Mouse (Mus musculus): ENCODE results near the gene Mpeg1. TPM values are rescaled to one million over a fixed set of nuclear protein-coding genes. Genes with fewer than 3 reads are reported as not detected.

Gene Mpeg1
- polyA plus RNA-seq, 1 experiment from 2014 or later = 0.63 TPM

DNA sequence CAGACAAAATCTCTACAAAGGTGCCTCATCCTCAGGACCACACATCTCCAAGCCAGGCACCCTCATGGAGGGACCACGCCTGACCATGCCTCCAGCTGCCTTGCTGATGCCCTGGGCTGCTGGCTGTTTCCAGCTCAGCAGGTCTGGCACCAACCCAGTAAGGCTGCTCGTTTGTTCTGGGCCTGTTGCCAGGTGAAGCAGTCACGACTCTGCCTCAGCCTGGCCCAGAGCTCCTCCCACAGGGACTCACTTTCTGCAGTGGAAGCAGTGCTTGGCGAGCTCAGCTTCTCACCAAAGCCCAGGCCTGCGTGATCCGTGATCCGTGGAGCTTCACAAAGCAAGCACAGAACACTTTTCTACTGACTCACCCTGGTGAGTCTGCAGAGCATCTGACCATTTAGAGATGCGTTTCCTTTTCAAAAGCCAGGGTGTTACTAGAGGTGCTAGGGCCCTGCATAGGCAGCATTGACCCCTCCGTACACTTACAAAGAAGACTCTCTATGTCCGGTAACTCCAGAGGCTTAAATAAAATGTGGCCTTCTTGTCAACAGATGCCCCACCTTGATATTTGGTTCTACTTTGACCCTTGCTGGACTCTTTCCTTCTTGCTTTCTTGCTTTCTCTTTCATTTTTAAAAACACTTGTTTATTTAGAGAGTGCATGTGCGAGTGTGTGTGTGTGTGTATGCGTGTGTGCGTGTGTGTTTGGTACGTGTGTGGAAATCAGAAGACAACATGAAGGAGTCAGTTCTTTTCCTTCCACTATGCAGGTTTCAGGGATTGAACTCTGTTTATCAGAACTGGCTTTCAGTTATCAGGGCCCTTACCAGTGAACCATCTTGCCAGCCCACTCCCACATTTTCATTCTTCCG lies 15.0 kb downstream of the Mpeg1 start:
- ATAC-seq (ENCODE audit: insufficient read depth) (peak; percentile 95), DNase-seq (peak; percentile 96)
- Histone ChIP-seq H3K27me3 (ENCODE audit: insufficient read depth, low read length) (no peaks in the 10 kb centered on the region), H3K4me1 (ENCODE audit: insufficient read depth) (peaks cover 17% of the 10 kb centered on the region), H3K4me2 (0 out of 2 replicates have a peak overlapping the region, but pooled peaks have one; percentile 7), H3K9ac (no peak overlapping the region), H3K27ac (ENCODE audit: low read depth) (peak overlapping the region; percentile 80), H3K36me3 (ENCODE audit: insufficient read depth) (peaks cover 24% of the 10 kb centered on the region; the same call in 1 of the 2 replicates), H3K4me3 (ENCODE audit: low read depth, low read length) (no peak overlapping the region), H3K9me3 (ENCODE audit: low read depth, low read length) (no peaks in the 10 kb centered on the region)
- WGBS = 46% methylated on average over 15 of the region's 15 CpGs
- no peak for TF ChIP-seq CTCF (IDR thresholded peaks at IDR 0.05; ENCODE audit: low read depth)

DNA sequence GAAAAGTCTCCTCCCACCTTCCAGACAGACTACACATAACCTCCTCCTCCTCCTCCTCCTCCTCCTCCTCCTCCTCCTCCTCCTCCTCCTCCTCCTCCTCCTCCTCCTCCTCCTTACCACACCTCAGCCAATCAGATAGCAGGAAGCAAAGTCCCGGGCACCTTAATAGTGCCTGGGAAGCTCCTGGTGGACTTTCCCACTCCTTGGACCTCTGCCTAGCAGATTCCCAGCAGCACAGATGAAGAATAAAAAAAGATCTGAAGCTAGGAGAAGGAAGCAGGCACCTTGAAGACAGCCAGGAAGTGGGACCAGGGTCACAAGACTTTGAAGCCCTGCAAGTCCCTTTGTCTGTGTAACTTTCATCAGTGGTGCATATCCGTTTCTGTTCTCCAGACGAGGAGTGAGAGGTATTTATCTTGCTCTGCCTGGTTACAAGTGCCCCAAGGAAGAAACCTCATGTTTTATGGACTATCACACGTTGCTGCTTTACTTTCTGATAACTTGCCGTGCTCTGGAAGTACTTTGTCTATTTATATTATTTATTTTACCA lies 16.2 kb downstream of the Mpeg1 start:
- peaks cover 30% of the 10 kb centered on the region for H3K36me3 ChIP-seq (ENCODE audit: insufficient read depth)
- H3K4me2 ChIP-seq = no peak overlapping the region
- DNase-seq (no peak), ATAC-seq (ENCODE audit: insufficient read depth) (no peak)
- no peaks in the 10 kb centered on the region for H3K9me3 ChIP-seq (ENCODE audit: low read depth, low read length)
- 33% methylated on average over 5 of the region's 5 CpGs for WGBS
- no peak overlapping the region for H3K9ac ChIP-seq
- no peak overlapping the region for H3K4me3 ChIP-seq (ENCODE audit: low read depth, low read length)
- TF ChIP-seq CTCF (IDR thresholded peaks at IDR 0.05; ENCODE audit: low read depth) = no peak
- H3K27ac ChIP-seq (ENCODE audit: low read depth) = no peak overlapping the region
- no peaks in the 10 kb centered on the region for H3K27me3 ChIP-seq (ENCODE audit: insufficient read depth, low read length)
- peaks cover 13% of the 10 kb centered on the region for H3K4me1 ChIP-seq (ENCODE audit: insufficient read depth)

DNA sequence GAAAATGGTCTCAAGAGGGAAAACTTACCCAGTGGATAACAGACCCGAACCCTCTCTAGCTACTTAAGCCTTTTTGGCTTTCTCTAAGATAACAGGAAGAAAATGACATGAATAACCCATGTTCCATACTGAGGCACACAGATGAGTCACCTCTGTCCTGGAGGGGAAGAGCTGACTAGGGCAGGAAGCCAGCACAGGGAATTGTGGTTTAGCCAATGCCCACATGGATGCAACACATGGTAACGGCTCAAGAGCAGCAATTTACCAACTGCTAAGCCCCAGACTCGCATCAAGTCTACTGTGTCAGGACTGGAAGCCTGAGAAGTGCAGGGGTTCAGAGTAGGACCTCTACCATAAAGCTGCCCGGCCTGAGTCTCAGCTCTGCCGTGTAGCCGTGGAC lies 17.8 kb downstream of the Mpeg1 start:
- no peak for TF ChIP-seq CTCF (IDR thresholded peaks at IDR 0.05; ENCODE audit: low read depth)
- 87% methylated on average over 6 of the region's 6 CpGs for WGBS
- H3K4me3 ChIP-seq (ENCODE audit: low read depth, low read length) = no peak overlapping the region
- H3K4me2 ChIP-seq = no peak overlapping the region
- no peak overlapping the region for H3K9ac ChIP-seq
- H3K9me3 ChIP-seq (ENCODE audit: low read depth, low read length) = no peaks in the 10 kb centered on the region
- H3K4me1 ChIP-seq (ENCODE audit: insufficient read depth) = 0 out of 2 replicates have a peak, but pooled peaks cover 8% of the 10 kb centered on the region
- H3K36me3 ChIP-seq (ENCODE audit: insufficient read depth) = peaks cover 43% of the 10 kb centered on the region
- ATAC-seq (ENCODE audit: insufficient read depth) = no peak
- no peak for DNase-seq
- no peaks in the 10 kb centered on the region for H3K27me3 ChIP-seq (ENCODE audit: insufficient read depth, low read length)
- H3K27ac ChIP-seq (ENCODE audit: low read depth) = no peak overlapping the region

DNA sequence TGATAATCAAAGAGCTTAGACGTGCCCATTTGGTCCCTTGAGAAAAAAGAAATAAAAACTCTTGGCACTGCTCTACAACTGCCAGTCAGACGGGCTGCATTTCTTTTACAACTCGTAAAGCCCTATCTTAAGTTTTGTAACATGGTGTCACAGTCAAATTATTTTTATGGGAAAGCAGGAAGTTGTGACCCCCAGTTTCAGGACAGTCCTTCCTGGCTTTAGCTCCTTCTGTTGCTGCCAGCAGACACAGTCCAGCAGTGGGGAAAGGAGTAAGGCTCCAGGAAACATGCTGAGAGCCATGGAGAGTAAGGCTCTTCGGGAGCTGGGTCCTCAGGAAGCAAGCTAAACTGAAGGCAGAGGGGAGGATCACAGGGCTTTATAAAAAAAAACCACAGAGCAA lies 23.2 kb downstream of the Mpeg1 start:
- H3K4me1 ChIP-seq (ENCODE audit: insufficient read depth) = peaks cover 21% of the 10 kb centered on the region
- H3K36me3 ChIP-seq (ENCODE audit: insufficient read depth) = peaks cover 44% of the 10 kb centered on the region
- no peak overlapping the region for H3K4me2 ChIP-seq
- H3K9ac ChIP-seq = no peak overlapping the region
- H3K27ac ChIP-seq (ENCODE audit: low read depth) = peak overlapping the region; percentile 63
- no peak for ATAC-seq (ENCODE audit: insufficient read depth)
- H3K4me3 ChIP-seq (ENCODE audit: low read depth, low read length) = no peak overlapping the region
- TF ChIP-seq CTCF (IDR thresholded peaks at IDR 0.05; ENCODE audit: low read depth) = no peak
- no peaks in the 10 kb centered on the region for H3K9me3 ChIP-seq (ENCODE audit: low read depth, low read length)
- peak; percentile 54 for DNase-seq
- H3K27me3 ChIP-seq (ENCODE audit: insufficient read depth, low read length) = no peaks in the 10 kb centered on the region
- WGBS = 44% methylated on average over 4 of the region's 4 CpGs

DNA sequence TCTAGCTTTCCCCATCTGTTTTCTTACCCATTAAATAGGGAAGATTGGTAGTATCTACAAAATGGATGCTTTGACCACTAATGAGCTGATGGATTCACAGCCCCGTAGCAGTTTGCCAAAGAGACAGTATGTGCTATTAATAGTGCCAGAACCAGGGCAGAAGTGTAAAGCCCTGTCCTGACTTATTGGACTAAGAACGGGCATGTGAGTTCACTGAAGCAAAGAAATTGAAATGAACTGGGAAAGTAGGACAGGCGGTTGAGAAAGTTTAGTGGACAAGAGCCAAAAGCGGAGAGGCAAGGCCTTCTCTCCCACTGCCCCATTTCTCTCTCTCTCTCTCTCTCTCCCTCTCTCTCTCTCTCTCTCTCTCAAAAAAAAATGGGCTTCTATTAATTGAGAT lies 23.6 kb downstream of the Mpeg1 start:
- no peaks in the 10 kb centered on the region for H3K9me3 ChIP-seq (ENCODE audit: low read depth, low read length)
- H3K27ac ChIP-seq (ENCODE audit: low read depth) = peak overlapping the region; percentile 63
- H3K4me3 ChIP-seq (ENCODE audit: low read depth, low read length) = no peak overlapping the region
- ATAC-seq (ENCODE audit: insufficient read depth) (no peak), DNase-seq (peak; percentile 43)
- H3K4me2 ChIP-seq = no peak overlapping the region
- H3K4me1 ChIP-seq (ENCODE audit: insufficient read depth) = peaks cover 21% of the 10 kb centered on the region
- peaks cover 44% of the 10 kb centered on the region for H3K36me3 ChIP-seq (ENCODE audit: insufficient read depth)
- no peaks in the 10 kb centered on the region for H3K27me3 ChIP-seq (ENCODE audit: insufficient read depth, low read length)
- no peak overlapping the region for H3K9ac ChIP-seq
- WGBS = 57% methylated on average over 4 of the region's 4 CpGs
- no peak for TF ChIP-seq CTCF (IDR thresholded peaks at IDR 0.05; ENCODE audit: low read depth)

DNA sequence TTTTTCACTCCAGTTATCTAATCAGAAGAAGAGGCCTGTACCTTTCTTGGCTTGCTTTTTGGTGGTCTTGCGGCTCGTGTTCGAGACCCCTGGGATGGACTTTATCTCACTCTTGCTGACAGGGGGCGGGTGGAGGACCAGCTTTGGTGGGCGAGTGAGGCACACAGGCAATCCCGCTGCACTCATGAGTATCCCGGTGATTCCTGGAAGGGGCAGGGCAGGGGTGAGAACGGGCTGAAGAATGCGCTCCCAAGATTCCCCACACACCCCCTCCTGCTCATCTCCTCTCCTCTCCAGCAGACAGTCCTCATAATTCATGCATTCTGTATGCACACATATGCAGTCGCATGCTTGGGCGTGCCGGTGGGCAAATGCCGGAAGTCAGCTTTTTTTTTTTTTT lies 24.6 kb downstream of the Mpeg1 start:
- Histone ChIP-seq H3K36me3 (ENCODE audit: insufficient read depth) (peaks cover 44% of the 10 kb centered on the region), H3K27me3 (ENCODE audit: insufficient read depth, low read length) (no peaks in the 10 kb centered on the region), H3K4me3 (ENCODE audit: low read depth, low read length) (no peak overlapping the region), H3K4me2 (no peak overlapping the region), H3K4me1 (ENCODE audit: insufficient read depth) (peaks cover 25% of the 10 kb centered on the region), H3K27ac (ENCODE audit: low read depth) (no peak overlapping the region), H3K9me3 (ENCODE audit: low read depth, low read length) (no peaks in the 10 kb centered on the region), H3K9ac (no peak overlapping the region)
- 61% methylated on average over 13 of the region's 13 CpGs for WGBS
- TF ChIP-seq CTCF (IDR thresholded peaks at IDR 0.05; ENCODE audit: low read depth) = no peak
- ATAC-seq (ENCODE audit: insufficient read depth) (no peak), DNase-seq (no peak)

DNA sequence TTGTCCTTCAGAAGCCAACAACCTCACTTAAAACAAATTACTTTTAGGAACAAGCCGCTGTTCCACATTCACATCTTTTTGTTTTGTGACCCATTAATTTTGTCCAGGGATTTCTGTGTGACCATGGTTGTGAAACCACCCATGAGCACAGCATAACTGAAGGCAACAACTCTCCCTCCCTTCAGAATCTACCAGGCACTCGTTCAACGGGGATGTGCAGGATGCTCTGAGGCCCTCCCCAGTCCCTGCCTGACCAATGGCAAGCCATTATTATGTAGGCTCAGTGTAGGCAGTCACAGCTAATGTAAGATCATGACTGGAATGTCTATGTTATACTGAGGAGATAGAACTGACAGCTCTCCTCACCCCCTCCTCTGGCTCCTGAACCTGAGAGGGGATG lies 25.1 kb downstream of the Mpeg1 start:
- no peak overlapping the region for H3K27ac ChIP-seq (ENCODE audit: low read depth)
- DNase-seq = peak; percentile 16
- 60% methylated on average over 3 of the region's 3 CpGs for WGBS
- H3K27me3 ChIP-seq (ENCODE audit: insufficient read depth, low read length) = no peaks in the 10 kb centered on the region
- no peaks in the 10 kb centered on the region for H3K9me3 ChIP-seq (ENCODE audit: low read depth, low read length)
- peaks cover 45% of the 10 kb centered on the region for H3K36me3 ChIP-seq (ENCODE audit: insufficient read depth)
- no peak overlapping the region for H3K4me3 ChIP-seq (ENCODE audit: low read depth, low read length)
- no peak for TF ChIP-seq CTCF (IDR thresholded peaks at IDR 0.05; ENCODE audit: low read depth)
- H3K9ac ChIP-seq = no peak overlapping the region
- no peak overlapping the region for H3K4me2 ChIP-seq
- H3K4me1 ChIP-seq (ENCODE audit: insufficient read depth) = peaks cover 25% of the 10 kb centered on the region
- ATAC-seq (ENCODE audit: insufficient read depth) = no peak

All from lung, embryonic 14.5 days (tissue).